Mouse (Mus musculus) T-helper 2 cell (primary cell): ENCODE measurements around the gene Cc2d1a.

ENCODE experiments used
- in situ Hi-C: fragments of 300-600 bp; cut with MboI, MseI; formaldehyde crosslinking; loops from one replicate; pipeline ENCODE4 v1.15.1; 2025; ENCODE audit warnings: high pct_unique_total_duplicates

The Cc2d1a gene

GRCm38 (mm10) chr8:84177405-84177804 is 29.7 kb upstream of the Cc2d1a start:
- in situ Hi-C loops = no loop called here

- in situ Hi-C loops = no loop called here
These were observed 28.8 kb upstream of the Cc2d1a start for GRCm38 (mm10) chr8:84176560-84176959.

DNA sequence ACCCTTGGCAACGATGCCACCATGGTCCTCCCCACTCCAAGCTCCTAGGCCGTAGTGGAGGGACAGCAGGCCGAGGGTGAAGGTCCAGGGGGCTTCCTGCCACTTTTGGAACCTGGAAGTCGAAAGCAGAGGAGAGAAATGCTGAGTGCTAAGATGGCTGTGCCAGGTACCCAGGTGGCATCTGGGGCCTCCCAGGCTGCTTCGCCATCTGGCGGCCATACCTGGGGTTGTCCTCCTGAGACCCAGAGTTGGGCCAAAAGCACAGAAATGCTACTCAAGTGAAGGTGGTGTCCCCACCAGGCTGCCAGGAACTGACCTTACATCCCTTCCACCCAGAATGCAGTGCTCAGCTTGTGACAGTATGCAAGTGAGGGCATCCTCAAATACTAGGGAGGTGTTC is 26.1 kb upstream of the Cc2d1a start:
- in situ Hi-C loops = no loop called here

GRCm38 (mm10) chr8:84170096-84170495 is 22.4 kb upstream of the Cc2d1a start:
- in situ Hi-C loops = no loop called here

DNA sequence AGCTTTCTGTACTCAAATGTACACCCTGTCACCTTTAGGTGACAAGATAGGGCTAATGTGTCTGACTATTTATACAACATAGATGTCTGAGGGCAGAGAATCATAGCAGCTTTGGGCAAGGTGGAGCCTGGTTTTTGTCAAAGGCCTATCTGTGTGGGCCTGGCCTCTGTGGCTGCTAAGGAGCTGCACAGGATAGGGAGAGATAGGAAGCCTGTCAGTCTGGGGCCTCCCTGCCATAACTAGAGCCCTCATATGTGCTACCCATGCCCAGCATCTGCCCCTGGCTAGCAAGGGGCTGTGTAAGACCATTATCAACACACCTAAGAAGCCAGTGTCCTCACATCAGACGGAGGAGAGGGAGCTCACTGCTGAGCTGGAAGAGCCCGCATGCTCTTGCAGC is 20.0 kb upstream of the Cc2d1a start:
- in situ Hi-C loops = loop anchor here (10.0 kb wide), 2 partner anchors 133 to 363 kb away; no protein-coding TSS in a partner anchor

DNA sequence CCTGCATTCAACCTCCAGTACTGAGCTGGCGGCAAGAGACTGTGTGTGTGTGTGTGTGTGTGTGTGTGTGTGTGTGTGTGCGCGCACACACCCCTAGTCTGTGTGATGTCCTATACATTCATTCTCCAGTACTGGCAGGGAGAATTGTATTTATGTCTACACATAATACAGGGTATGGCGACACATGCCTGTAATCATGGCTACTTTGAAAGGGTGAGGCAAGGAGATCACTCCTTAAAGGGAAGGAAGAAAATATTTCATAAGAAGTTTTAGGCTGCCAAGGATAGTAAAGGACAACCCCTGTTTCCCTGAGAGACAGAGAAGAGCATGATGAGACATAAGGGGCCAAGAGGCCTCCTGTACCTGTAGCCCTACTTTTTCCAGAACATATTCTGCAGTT is 9.9 kb upstream of the Cc2d1a start:
- in situ Hi-C loops = no loop called here

DNA sequence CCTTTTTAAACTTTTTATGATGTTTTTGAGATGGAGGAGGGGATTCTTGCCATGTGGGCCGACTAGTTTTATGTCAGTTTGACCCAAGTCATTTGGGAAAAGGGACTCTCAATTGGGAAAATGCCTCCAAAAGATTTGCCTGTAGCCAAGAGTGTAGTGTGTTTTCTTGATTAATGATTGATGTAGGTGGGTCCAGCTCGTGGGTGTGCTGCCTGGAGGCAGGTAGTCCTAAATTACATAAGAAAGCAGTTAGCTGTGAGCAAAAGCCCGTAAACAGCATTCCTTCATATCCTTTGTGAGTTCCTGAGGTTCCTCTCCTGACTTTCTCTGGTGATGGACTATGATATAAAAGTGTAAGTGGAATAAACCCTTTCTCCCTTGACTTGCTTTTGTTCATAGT is 1.4 kb upstream of the Cc2d1a start:
- in situ Hi-C loops = no loop called here

DNA sequence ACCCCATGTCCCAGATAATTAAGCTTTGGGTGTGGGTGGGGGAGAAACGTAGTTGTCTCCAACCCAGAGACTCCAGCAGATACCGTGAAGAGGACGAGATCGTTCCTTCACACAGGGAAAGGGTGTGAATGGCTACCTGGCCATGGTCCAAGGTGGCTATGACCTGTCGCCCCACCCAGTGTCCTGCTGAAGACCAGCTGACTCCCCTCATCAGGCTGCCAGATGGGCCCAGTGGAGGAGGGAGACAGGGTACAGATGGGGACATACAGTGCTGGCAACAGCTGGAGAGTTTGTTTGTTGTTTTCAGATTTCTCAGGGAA is 755 bp upstream of the Cc2d1a start:
- in situ Hi-C loops = no loop called here

- in situ Hi-C loops = no loop called here
These were observed 391 bp downstream of the Cc2d1a start for GRCm38 (mm10) chr8:84147324-84147766.

- in situ Hi-C loops = no loop called here
These were observed 3.0 kb downstream of the Cc2d1a start for GRCm38 (mm10) chr8:84144636-84145245.

DNA sequence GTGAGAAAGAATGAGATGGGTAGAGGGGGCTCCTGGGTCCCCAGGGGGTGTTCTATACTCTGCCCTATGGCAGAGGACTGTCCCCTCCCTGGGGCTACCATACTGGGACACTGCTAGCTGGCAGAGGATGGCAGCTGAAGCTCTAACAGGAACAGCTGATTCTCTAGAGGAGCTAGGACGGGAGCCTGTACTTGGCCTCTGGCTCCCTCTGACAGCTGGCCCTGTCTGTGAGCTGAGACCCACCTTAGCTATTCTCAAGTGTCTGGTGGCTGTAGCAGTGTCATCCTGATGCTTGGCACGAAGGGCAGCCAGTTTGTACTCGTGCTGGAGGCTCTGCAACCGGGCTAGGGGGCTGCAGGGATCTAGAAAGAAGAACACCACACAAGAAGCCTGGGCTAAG is 6.9 kb downstream of the Cc2d1a start:
- in situ Hi-C loops = no loop called here

DNA sequence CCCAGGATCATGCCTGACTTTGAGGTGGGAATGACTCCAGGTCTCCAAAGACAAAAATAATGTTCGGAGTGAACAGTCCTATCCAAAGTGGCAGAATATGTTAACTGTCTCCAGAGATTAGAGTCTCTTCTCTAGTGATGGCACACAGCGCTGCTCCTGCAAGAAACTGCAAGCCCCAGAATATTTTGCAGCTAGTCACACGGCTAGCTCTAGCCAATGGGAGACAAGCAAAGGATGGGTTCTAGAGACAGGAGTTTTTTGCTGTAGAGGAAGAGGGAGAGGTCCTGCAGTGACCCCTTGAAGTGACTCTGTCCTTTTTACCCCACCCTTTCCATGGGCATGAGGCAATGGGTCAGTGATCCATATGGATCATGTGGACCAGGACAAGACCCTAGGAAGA is 9.9 kb downstream of the Cc2d1a start:
- in situ Hi-C loops = no loop called here

DNA sequence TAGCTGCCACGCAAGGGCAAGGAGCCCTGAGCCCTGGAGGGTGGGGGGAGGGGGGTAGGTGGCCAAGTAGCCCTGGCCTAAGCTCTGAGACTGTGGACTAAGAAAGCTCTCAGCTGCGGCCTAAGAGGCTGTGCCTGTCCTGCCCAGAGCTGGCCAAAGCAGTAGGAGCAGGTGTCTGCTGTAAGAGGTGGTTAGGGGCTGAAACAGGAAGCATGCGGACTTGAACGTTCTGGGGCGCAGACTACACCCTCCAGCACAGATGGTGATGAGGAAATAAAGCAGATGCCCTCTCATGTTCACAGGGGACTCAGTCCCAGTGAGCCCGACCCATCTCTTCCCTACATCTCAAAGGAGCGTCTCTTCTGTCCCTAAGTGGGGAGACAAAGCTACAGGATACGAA is 15.5 kb downstream of the Cc2d1a start:
- in situ Hi-C loops = loop anchor here (5.0 kb wide), 1 partner anchor 60 kb away; no protein-coding TSS in a partner anchor

- in situ Hi-C loops = loop anchor here (5.0 kb wide), 1 partner anchor 59 kb away; no protein-coding TSS in a partner anchor
These were observed 16.9 kb downstream of the Cc2d1a start for GRCm38 (mm10) chr8:84130806-84131205.

- in situ Hi-C loops = no loop called here
These were observed 19.5 kb downstream of the Cc2d1a start for GRCm38 (mm10) chr8:84128277-84128676.

DNA sequence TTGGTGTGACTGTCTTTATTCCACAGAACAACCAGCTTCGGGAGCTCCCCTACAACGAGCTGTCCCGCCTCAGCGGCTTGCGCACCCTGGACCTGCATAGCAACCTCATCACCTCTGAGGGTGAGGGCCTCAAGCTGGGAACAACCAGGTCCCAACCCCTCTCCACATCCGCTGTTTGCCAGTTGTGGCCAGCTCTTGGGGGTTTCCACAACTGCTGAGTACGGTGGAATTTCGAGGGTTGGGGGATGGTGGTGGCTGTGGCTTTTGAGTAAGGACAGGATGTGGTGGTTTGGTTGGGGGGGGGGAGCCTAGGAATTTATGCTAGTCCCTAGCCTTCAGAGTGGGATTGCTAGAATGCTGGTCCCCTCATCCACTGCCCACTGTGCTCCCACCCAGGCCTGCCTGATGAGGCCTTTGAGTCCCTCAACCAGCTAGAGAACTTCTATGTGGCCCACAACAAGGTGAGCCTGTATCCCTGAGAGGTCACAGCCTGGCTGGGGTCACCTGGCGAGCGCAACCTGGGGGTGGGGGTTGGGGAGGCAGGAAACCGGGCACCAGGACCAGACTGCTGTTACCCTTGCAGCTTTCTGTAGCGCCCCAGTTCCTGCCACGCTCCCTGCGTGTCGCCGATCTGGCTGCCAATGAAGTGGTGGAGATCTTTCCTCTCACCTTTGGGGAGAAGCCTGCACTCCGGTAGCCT is 20.4 kb downstream of the Cc2d1a start:
- in situ Hi-C loops = no loop called here

GRCm38 (mm10) chr8:84126742-84127141 is 21.0 kb downstream of the Cc2d1a start:
- in situ Hi-C loops = no loop called here

GRCm38 (mm10) chr8:84125656-84126055 is 22.1 kb downstream of the Cc2d1a start, which contains the start of gene Podnl1:
Gene Podnl1, plus strand, starts transcription at chr8:84125989.
- in situ Hi-C loops = no loop called here

DNA sequence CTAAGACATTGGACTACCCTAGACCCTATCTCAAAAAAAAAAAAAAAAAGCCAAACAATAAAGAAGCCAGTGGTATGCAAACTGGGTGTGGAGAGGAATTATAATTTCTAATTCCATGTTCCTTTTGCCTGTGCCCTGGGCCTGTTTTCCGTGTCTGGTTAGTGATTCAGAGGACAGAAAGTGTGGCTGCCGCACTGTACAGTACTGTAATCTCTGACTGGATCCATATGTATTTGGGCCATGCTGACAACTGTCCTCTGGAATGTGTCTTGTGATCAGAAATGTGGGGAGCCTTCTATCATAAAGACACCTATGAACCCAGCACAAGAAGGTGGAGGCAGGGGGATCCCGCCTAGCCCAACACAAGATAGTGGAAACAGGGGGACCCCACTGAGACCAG is 25.6 kb downstream of the Cc2d1a start:
- in situ Hi-C loops = loop anchor here (25.0 kb wide), 1 partner anchor 1140 kb away; no protein-coding TSS in a partner anchor

GRCm38 (mm10) chr8:84115646-84116045 is 32.1 kb downstream of the Cc2d1a start:
- in situ Hi-C loops = loop anchor here (25.0 kb wide), 1 partner anchor 1147 kb away; no protein-coding TSS in a partner anchor

GRCm38 (mm10) chr8:84106216-84107040 is 41.3 kb downstream of the Cc2d1a start:
- in situ Hi-C loops = loop anchor here (25.0 kb wide), 1 partner anchor 1156 kb away; no protein-coding TSS in a partner anchor

- in situ Hi-C loops = loop anchor here (25.0 kb wide), 1 partner anchor 1157 kb away; no protein-coding TSS in a partner anchor
These were observed 42.1 kb downstream of the Cc2d1a start for GRCm38 (mm10) chr8:84105676-84106075.
